Mouse (Mus musculus): Measurements from ENCODE around the gene Epb41. TPM values are rescaled to one million over a fixed set of nuclear protein-coding genes. Genes with fewer than 3 reads are reported as not detected.
A peak's percentile ranks its signal among the peaks of the same experiment; 100 is the strongest.

Gene Epb41
- polyA plus RNA-seq, 1 experiment from 2014 or later = 210 TPM

DNA sequence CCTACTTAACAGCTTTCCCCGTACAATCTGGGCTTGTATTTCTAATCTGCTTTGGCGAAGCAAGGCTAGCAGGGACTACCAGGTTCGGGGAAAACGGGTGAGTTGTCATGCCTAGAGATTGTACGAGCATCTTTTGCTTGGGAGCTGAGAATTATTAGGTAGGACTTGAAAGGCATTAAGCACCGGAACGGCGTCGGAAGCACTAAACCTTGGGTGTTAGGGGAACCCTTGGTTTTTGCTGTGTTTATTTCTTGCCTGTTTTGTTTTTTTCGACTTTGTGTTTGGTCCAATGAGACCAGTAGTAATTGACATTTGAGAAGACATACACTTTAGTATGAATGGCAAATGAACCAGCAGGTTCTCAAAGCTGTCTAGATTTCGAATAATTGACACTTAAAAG, 200.6 kb downstream of the Epb41 start:
- no peaks in the 10 kb centered on the region for H3K9me3 ChIP-seq (ENCODE audit: control insufficient read depth, low read length)
- no peaks in the 10 kb centered on the region for H3K27me3 ChIP-seq (ENCODE audit: control insufficient read depth, insufficient read depth, low read length)
- WGBS = 5% methylated on average over 11 of the region's 11 CpGs
- peak overlapping the region; percentile 76 for H3K4me2 ChIP-seq
- H3K4me1 ChIP-seq (ENCODE audit: control insufficient read depth, insufficient read depth, low read length) = peaks cover 23% of the 10 kb centered on the region
- ATAC-seq (ENCODE audit: low FRiP score) (no peak), DNase-seq (ENCODE audit: low spot score, missing footprints) (peak; percentile 88)
- peak overlapping the region; percentile 100 for H3K9ac ChIP-seq (ENCODE audit: low read length)
- peak overlapping the region; percentile 100; the same call in 1 of the 2 replicates for H3K27ac ChIP-seq (ENCODE audit: low read depth, low read length)
- H3K4me3 ChIP-seq (ENCODE audit: low read depth, low read length) = peak overlapping the region; percentile 99
- H3K36me3 ChIP-seq (ENCODE audit: control insufficient read depth, insufficient read depth, low read length) = no peaks in the 10 kb centered on the region

DNA sequence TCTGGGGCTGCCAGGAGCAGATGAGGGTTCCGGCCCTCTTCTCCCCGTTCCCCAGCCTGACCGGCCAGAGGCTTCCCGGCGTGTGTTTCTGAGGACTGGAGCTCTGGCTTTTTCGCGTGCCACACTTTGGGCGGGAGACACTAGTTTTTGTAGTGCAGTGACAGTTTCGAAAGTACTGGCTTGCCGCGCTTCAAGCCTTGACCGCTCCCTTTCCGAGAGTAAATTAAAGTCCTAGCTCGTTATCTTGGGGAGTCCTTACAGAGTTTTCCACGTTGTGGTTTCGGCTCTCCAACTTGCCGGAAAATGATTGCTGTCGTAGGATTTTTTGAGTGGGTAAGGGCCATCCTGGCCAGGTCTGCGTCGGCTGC, 201.0 kb downstream of the Epb41 start:
- peak overlapping the region; percentile 99 for H3K4me3 ChIP-seq (ENCODE audit: low read depth, low read length)
- no peaks in the 10 kb centered on the region for H3K9me3 ChIP-seq (ENCODE audit: control insufficient read depth, low read length)
- H3K36me3 ChIP-seq (ENCODE audit: control insufficient read depth, insufficient read depth, low read length) = no peaks in the 10 kb centered on the region
- H3K27ac ChIP-seq (ENCODE audit: low read depth, low read length) = peak overlapping the region; percentile 100
- peak overlapping the region; percentile 76 for H3K4me2 ChIP-seq
- ATAC-seq (ENCODE audit: low FRiP score) (no peak), DNase-seq (ENCODE audit: low spot score, missing footprints) (no peak)
- peaks cover 23% of the 10 kb centered on the region for H3K4me1 ChIP-seq (ENCODE audit: control insufficient read depth, insufficient read depth, low read length)
- no peaks in the 10 kb centered on the region for H3K27me3 ChIP-seq (ENCODE audit: control insufficient read depth, insufficient read depth, low read length)
- WGBS = under 1% methylated on average over 20 of the region's 20 CpGs
- H3K9ac ChIP-seq (ENCODE audit: low read length) = peak overlapping the region; percentile 100

Small RNA genes lying within 50 kb of the gene (microRNA-seq; reads per million reads assigned to microRNA genes)
- not detected for gene Gm27445

Other genes starting within 250 kb of the Epb41 start
- gene Ptpru, start 237.0 kb downstream of the Epb41 start, polyA plus RNA-seq (2014; fragmentation: Nextera tagmentation; extraction: Ambion mirVana) = 9.6 and 11.4 TPM in 2 replicates
- 39.8 and 40.3 TPM in 2 replicates for gene Mecr, start 231.9 kb downstream of the Epb41 start, polyA plus RNA-seq (2014; fragmentation: Nextera tagmentation; extraction: Ambion mirVana)
- gene Srsf4, start 201.7 kb downstream of the Epb41 start, polyA plus RNA-seq (2014; fragmentation: Nextera tagmentation; extraction: Ambion mirVana) = 144 and 157 TPM in 2 replicates
- gene Tmem200b, start 153.6 kb downstream of the Epb41 start, polyA plus RNA-seq (2014; fragmentation: Nextera tagmentation; extraction: Ambion mirVana) = 0.79 and 0.84 TPM in 2 replicates
- 0.07 TPM in 1 of 2 replicates, not detected in the other for gene Gm10300, start 624 bp downstream of the Epb41 start, polyA plus RNA-seq (2014; fragmentation: Nextera tagmentation; extraction: Ambion mirVana)
- 0.04 and 0.08 TPM in 2 replicates for gene Oprd1, start 69.2 kb upstream of the Epb41 start, polyA plus RNA-seq (2014; fragmentation: Nextera tagmentation; extraction: Ambion mirVana)
- 164 and 170 TPM in 2 replicates for gene Ythdf2, start 137.0 kb upstream of the Epb41 start, polyA plus RNA-seq (2014; fragmentation: Nextera tagmentation; extraction: Ambion mirVana)
- gene Gmeb1, start 186.3 kb upstream of the Epb41 start, polyA plus RNA-seq (2014; fragmentation: Nextera tagmentation; extraction: Ambion mirVana) = 37.0 and 39.6 TPM in 2 replicates
- gene Taf12, start 199.1 kb upstream of the Epb41 start, polyA plus RNA-seq (2014; fragmentation: Nextera tagmentation; extraction: Ambion mirVana) = 67.2 and 70.5 TPM in 2 replicates
- 0.42 and 0.59 TPM in 2 replicates for gene Rab42, start 228.1 kb upstream of the Epb41 start, polyA plus RNA-seq (2014; fragmentation: Nextera tagmentation; extraction: Ambion mirVana)

All from midbrain, embryonic 11.5 days (tissue).